Mouse (Mus musculus): Measurements from ENCODE around the gene Rora.

GRCm38 (mm10) chr9:69358797-69359196 lies 705.2 kb downstream of the Rora start:
- TF ChIP-seq CTCF (conservative IDR thresholded peaks at IDR 0.05; ENCODE audit: low read length) (no peak), NANOG (IDR thresholded peaks at IDR 0.05; ENCODE audit: borderline replicate concordance, low read length) (no peak), POU5F1 (IDR thresholded peaks at IDR 0.05; ENCODE audit: borderline replicate concordance, low read length) (no peak)

Measured in E14TG2a.4 (cell line).